Mouse (Mus musculus) brain, embryonic 14.5 days (tissue): ENCODE results near the gene Mindy4. TPM values are rescaled to one million over a fixed set of nuclear protein-coding genes. Genes with fewer than 3 reads are reported as not detected.

Experiments
- DNase-seq: peaks from one replicate; pipeline ENCODE4 v3.0.0-alpha.2; 2011; ENCODE audit warnings: low read depth
- CTCF ChIP-seq: fragments of 200-500 bp; IDR thresholded peaks from 2 replicates; pipeline ENCODE4 v1.5.1; 2012; ENCODE audit warnings: inconsistent platforms, mild to moderate bottlenecking, moderate library complexity, borderline replicate concordance; ENCODE audit not compliant: insufficient read depth, insufficient read length; ENCODE audit errors: extremely low read depth
- POLR2A ChIP-seq: fragments of 200-500 bp; IDR thresholded peaks from 2 replicates; pipeline ENCODE4 v1.6.1; 2012; ENCODE audit warnings: mild to moderate bottlenecking, inconsistent platforms, borderline replicate concordance; ENCODE audit not compliant: poor library complexity, insufficient read depth, insufficient read length, severe bottlenecking; ENCODE audit errors: extremely low read depth
- polyA plus RNA-seq: library from polyadenylated mRNA; depleted of rRNA; stranded (reverse); fragments of >200 nt; gene quantifications from 2 replicates; pipeline ENCODE4 v1.2.3, GENCODE M21; 2012; rRNA removed

The Mindy4 gene
- 10.9 and 13.7 TPM in 2 replicates for polyA plus RNA-seq

DNA sequence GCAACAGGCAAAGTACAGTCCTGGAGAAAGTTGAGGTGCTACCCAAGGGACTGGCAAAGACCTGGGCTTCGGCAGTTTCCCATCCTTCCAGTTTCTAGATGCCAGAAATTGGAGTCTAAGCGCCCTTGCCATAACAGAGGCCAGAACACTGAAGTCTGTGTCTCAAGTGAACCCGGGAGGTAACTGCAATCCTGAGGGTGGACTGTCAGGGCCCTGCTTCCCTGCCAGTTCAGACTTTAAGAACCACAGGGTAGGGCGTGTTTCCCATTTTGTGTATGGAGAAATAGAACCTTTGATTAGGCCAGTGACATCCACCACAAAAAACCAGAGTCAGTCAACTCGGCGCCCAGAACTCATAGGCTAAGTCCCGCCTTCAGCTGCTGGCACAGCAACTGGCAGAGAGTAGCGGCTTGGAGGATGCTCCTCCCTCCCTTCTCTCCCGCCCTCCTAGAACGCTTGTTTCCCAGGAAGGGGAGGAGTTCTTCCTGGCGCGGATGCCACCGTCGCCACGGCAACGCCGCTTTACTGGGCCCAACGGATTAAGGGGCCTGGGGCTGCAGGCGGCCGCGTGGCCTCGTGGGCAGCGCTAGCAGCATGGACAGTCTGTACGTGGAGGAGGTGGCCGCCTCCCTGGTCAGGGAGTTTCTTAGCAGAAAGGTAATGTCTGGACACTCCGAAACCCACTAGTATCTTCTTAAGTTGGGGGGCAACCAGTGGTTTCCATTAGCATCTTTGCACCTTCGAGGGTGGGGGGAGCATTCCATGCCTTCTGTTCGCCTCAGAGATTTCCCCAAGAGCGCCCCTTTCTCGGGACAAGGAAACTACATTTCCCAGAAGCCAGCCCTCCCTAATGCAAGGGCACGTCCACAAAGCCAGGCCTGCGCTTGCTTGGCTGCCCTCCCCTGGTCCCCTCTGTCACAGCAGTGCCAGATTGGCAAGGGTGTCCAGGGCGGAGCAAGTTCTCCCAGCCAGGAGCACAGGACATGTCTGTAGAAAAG, at the start of gene Mindy4:
Mindy4 (plus strand) TSS at position 471 of the 998 bp plus-strand sequence.
- no peak for TF ChIP-seq CTCF
- peak; percentile 46; the same call in 1 of the 2 replicates for TF ChIP-seq POLR2A
- DNase-seq: peak; percentile 99

GRCm38 (mm10) chr6:55159256-55159655, 43.9 kb upstream of the Mindy4 start:
- TF ChIP-seq POLR2A (no peak), CTCF (no peak)
- peak; percentile 31 for DNase-seq

- no peak for DNase-seq
Measured at GRCm38 (mm10) chr6:55161311-55161761, 41.8 kb upstream of the Mindy4 start.

GRCm38 (mm10) chr6:55163046-55163584, 40.1 kb upstream of the Mindy4 start:
- DNase-seq: no peak
- TF ChIP-seq CTCF (no peak), POLR2A (no peak)

More at GRCm38 (mm10) chr6:55161311-55161761, 41.8 kb upstream of the Mindy4 start:
- TF ChIP-seq CTCF (no peak), POLR2A (no peak)

- TF ChIP-seq POLR2A (no peak), CTCF (peak; percentile 86; the same call in 1 of the 2 replicates)
- DNase-seq: peak; percentile 83
Measured at GRCm38 (mm10) chr6:55166777-55167463, 36.3 kb upstream of the Mindy4 start.

- no peak for DNase-seq
- TF ChIP-seq CTCF: no peak
- TF ChIP-seq POLR2A: no peak
Measured at GRCm38 (mm10) chr6:55169818-55170217, 33.4 kb upstream of the Mindy4 start.

DNA sequence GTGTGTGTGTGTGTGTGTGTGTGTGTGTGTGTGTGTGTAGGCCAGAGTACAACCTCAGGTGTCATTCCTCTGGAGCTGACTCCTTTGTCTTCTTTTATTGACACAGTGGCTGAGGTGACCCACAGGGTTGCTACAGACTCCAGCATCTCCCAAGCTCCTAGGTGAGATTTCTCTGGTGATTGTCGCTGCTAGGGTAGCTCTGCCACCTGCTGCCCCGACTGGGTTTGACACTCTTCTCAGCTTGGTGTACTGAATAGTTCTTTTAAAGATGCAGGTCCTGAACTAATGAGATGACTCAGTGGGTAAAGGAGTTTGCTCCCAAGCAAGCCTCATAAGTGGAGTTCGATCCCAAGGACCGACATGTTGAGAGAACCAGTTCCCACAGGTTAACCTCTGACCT, 31.5 kb upstream of the Mindy4 start:
- DNase-seq: peak; percentile 23
- TF ChIP-seq CTCF (peak; percentile 31; the same call in 1 of the 2 replicates), POLR2A (no peak)

DNA sequence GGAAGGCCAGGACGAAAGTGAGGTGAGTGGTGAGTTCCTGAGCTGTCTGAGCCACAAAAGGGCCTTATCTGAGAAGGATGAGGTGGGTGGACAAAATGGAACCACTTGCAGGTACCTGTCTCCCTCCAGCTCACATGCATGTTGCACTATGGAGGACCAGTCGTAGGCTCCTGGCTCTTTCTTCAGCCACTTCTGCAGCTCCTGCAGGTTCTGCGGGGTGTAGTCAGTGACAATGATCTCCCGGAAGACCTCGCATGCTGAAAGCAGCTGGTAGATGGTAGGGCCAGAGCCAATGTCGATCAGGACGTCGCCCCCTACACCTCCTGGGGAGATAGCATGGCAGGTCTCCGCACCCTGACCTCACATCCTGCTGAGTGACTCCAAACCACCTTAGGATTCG, 30.0 kb upstream of the Mindy4 start:
- TF ChIP-seq CTCF: no peak
- TF ChIP-seq POLR2A: no peak
- DNase-seq: no peak

GRCm38 (mm10) chr6:55173941-55174349, 29.2 kb upstream of the Mindy4 start:
- no peak for TF ChIP-seq CTCF
- TF ChIP-seq POLR2A: no peak
- DNase-seq: peak; percentile 14

DNA sequence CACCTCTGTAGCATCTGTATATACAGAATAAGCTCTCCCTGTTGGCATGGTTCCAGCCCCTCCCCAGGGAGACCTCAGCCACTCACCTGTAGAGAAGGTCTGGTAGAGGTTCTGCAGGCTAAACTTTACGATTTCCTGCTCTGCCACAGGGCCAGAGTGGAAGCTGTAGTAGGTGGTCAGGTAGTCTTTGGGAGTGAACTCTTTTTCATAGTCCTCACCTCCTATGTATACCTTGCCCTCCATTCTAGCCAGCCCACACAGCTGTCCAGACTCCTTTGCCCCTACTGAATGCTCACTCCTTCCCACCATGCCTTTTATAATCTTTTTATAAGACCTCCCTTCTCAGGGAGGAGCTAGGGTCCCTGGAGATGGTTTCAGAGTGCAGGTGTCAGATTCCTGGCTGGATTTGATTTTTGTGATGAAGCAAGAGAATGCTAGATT, 28.4 kb upstream of the Mindy4 start, which contains the start of gene Inmt:
Inmt (minus strand) TSS at position 303 of the 441 bp plus-strand sequence.
- DNase-seq: no peak
- TF ChIP-seq POLR2A (no peak), CTCF (no peak)

DNA sequence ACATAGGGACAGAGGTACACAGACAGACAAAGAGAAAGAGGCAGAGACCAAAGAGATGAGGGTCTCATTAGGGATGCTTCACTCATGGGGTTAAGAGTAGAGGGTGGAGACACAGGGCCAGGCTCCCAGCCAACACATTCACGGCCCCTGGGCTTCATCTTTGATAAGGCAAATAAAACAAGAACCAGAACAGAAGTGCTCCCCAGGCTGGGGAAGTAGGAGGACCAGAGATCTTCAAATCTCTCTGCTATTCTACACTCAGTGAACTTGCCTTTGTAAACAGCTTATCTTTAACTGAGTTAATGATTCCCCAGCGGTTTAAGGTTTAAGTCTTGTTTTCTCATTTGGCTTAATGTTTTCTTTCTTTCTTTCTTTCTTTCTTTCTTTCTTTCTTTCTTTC, 27.7 kb upstream of the Mindy4 start:
- DNase-seq: no peak
- TF ChIP-seq CTCF: no peak
- no peak for TF ChIP-seq POLR2A

GRCm38 (mm10) chr6:55175892-55176291, 27.3 kb upstream of the Mindy4 start:
- no peak for TF ChIP-seq CTCF
- TF ChIP-seq POLR2A: no peak
- no peak for DNase-seq
